Mouse (Mus musculus) hematopoietic multipotent progenitor cell, adult 10-12 weeks (in vitro differentiated cells): ENCODE measurements around the gene Phtf1. TPM values are rescaled to one million over a fixed set of nuclear protein-coding genes. Genes with fewer than 3 reads are reported as not detected.

Experiments used
- polyA plus RNA-seq: library from polyadenylated mRNA; stranded (reverse); fragments of >175 nt; gene quantifications from 2 replicates; pipeline ENCODE4 v1.2.3, GENCODE M21; 2012; ENCODE audit warnings: low replicate concordance

The Phtf1 gene
- 14.5 and 34.7 TPM in 2 replicates for polyA plus RNA-seq

DNA sequence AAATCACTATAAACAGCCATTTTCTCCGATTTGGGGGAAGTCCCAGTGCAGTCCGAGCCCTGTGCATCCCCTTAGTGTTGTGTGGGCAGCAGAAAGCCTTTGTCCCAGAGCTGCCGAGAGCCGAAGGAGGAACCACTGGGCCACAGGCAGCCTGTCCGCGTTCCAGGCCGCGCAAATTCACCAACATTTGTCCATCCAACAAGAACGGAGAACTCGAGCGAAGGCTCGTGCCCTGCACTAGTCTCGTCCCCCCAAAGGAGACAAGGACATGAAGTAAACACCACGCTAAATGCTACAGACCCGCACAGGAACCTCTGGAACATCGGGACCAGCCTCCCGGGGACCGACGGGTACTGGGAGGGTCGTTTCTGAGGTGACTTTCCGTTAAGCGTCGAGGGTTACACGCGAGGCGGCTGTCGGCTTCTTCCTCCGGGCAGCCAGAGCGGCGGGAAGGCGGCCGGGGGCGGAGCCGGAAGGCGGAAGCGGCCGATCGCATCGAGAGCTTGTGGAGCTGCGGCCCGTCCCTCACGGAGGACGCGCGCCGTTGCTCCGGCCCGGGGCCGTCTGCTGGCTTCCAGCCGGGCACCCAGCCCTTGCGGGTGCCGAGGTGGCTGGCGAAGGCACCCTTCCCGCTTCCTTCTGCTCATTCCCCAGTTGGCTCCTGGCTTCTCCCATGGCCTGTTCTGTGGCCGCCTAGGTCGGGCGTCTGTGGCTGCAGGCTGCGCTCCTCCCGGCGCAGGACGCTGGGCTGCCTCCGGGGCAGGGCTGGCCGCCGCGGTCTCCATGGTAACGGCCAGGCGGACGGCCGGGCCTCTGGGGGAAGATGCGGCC is at the start of gene Phtf1:
Phtf1 (plus strand) TSS at position 250 of the 831 bp plus-strand sequence.

Other genes with a start within 250 kb of the Phtf1 start
- 0.11 and 0.28 TPM in 2 replicates for gene Olfml3, start 230.1 kb upstream of the Phtf1 start, polyA plus RNA-seq
- not detected in 2 replicates for gene Gm10964, start 228.7 kb upstream of the Phtf1 start, polyA plus RNA-seq
- gene Hipk1, start 176.5 kb upstream of the Phtf1 start, polyA plus RNA-seq, result 103 and 159 TPM in 2 replicates
- 2.9 and 7.6 TPM in 2 replicates for gene Dclre1b, start 158.7 kb upstream of the Phtf1 start, polyA plus RNA-seq
- 4.0 and 4.4 TPM in 2 replicates for gene Ap4b1, start 158.6 kb upstream of the Phtf1 start, polyA plus RNA-seq
- gene Gm43064, start 158.5 kb upstream of the Phtf1 start, polyA plus RNA-seq, result 0.42 and 0.99 TPM in 2 replicates
- 0.10 and 0.31 TPM in 2 replicates for gene Bcl2l15, start 135.5 kb upstream of the Phtf1 start, polyA plus RNA-seq
- gene Ptpn22, start 108.3 kb upstream of the Phtf1 start, polyA plus RNA-seq, result 12.5 and 13.9 TPM in 2 replicates
- 22.5 and 50.8 TPM in 2 replicates for gene Rsbn1, start 54.0 kb upstream of the Phtf1 start, polyA plus RNA-seq